In genomic region chr17:5000871-5001270, GRCm38 (mm10) we compare ENCODE assay signal across 9 mouse cellular contexts. TPM values are rescaled to one million over a fixed set of nuclear protein-coding genes. Genes with fewer than 3 reads are reported as not detected.
DNase-seq lines count a peak whose midpoint lies in the region; ATAC-seq and TF ChIP-seq lines count a peak whose summit lies in the region.
"Had no signal": no experiment of that assay in that cellular context is flagged by ENCODE, and none has a peak within 500 bp of the region (broad histone marks: within the 10 kb centered on the region; RNA-seq: fewer than 3 reads in every experiment).

No protein-coding gene starts in this region.

- no peak for ATAC-seq in lung, embryonic 14.5 days (ENCODE audit: insufficient read depth)
- no peak for ATAC-seq in forebrain, embryonic 14.5 days
- peak; percentile 57; the same call in 1 of the 2 replicates for ATAC-seq in limb, embryonic 11.5 days (ENCODE audit: insufficient number of reproducible peaks, low FRiP score, low TSS enrichment, low read depth)
- no peak for ATAC-seq in stomach, postnatal 0 days (ENCODE audit: low FRiP score, low TSS enrichment)

- H3K4me2 ChIP-seq in lung, embryonic 14.5 days, result peak overlapping the region; percentile 18; the same call in 1 of the 2 replicates
- H3K4me2 ChIP-seq in forebrain, embryonic 14.5 days (ENCODE audit: low read length), result peak overlapping the region; percentile 33
- peak overlapping the region; percentile 31 for H3K4me2 ChIP-seq in limb, embryonic 11.5 days (ENCODE audit: low read depth, severe bottlenecking)
- H3K4me2 ChIP-seq in stomach, postnatal 0 days (replicated peaks; ENCODE audit: low read depth), result peak overlapping the region; percentile 17; the same call in 1 of the 2 replicates

- peaks cover 42% of the 10 kb centered on the region for H3K4me1 ChIP-seq in lung, embryonic 14.5 days (ENCODE audit: insufficient read depth)
- H3K4me1 ChIP-seq in forebrain, embryonic 14.5 days (ENCODE audit: control insufficient read depth, insufficient read depth, low read length), result peaks cover 55% of the 10 kb centered on the region
- peaks cover 45% of the 10 kb centered on the region for H3K4me1 ChIP-seq in limb, embryonic 11.5 days (ENCODE audit: control insufficient read depth, insufficient read depth, low read length)
- peaks cover 22% of the 10 kb centered on the region for H3K4me1 ChIP-seq in stomach, postnatal 0 days (replicated peaks; ENCODE audit: control insufficient read depth, insufficient read depth)

- H3K9ac ChIP-seq in lung, embryonic 14.5 days, result 0 out of 2 replicates have a peak overlapping the region, but pooled peaks have one; percentile 4
- peak overlapping the region; percentile 21; the same call in 1 of the 2 replicates for H3K9ac ChIP-seq in forebrain, embryonic 14.5 days (ENCODE audit: low read length)
- H3K9ac ChIP-seq in limb, embryonic 11.5 days (ENCODE audit: low read length), result no peak overlapping the region
- H3K9ac ChIP-seq in stomach, postnatal 0 days (ENCODE audit: low read length), result no peak overlapping the region

- H3K9me3 ChIP-seq in lung, embryonic 14.5 days (ENCODE audit: low read depth, low read length), result no peaks in the 10 kb centered on the region
- no peaks in the 10 kb centered on the region for H3K9me3 ChIP-seq in forebrain, embryonic 14.5 days (replicated peaks; ENCODE audit: control insufficient read depth, low read length)
- no peaks in the 10 kb centered on the region for H3K9me3 ChIP-seq in limb, embryonic 11.5 days (ENCODE audit: control insufficient read depth, low read length)
- no peaks in the 10 kb centered on the region for H3K9me3 ChIP-seq in stomach, postnatal 0 days (ENCODE audit: control insufficient read depth, low read length)

- no peak overlapping the region for H3K27ac ChIP-seq in lung, embryonic 14.5 days (ENCODE audit: low read depth)
- H3K27ac ChIP-seq in forebrain, embryonic 14.5 days (ENCODE audit: low read depth, low read length), result no peak overlapping the region
- H3K27ac ChIP-seq in limb, embryonic 11.5 days (replicated peaks; ENCODE audit: low read depth, low read length), result no peak overlapping the region
- no peak overlapping the region for H3K27ac ChIP-seq in stomach, postnatal 0 days (replicated peaks)

- 58% methylated on average over 7 of the region's 7 CpGs for WGBS in lung, embryonic 14.5 days
- 18% methylated on average over 7 of the region's 7 CpGs for WGBS in forebrain, embryonic 14.5 days
- WGBS in limb, embryonic 11.5 days, result 49% methylated on average over 7 of the region's 7 CpGs
- 47% methylated on average over 7 of the region's 7 CpGs for WGBS in stomach, postnatal 0 days

- no peaks in the 10 kb centered on the region for H3K27me3 ChIP-seq in lung, embryonic 14.5 days (ENCODE audit: insufficient read depth, low read length)
- no peaks in the 10 kb centered on the region for H3K27me3 ChIP-seq in forebrain, embryonic 14.5 days (replicated peaks; ENCODE audit: control insufficient read depth, insufficient read depth, low read length)
- H3K27me3 ChIP-seq in limb, embryonic 11.5 days (ENCODE audit: control insufficient read depth, insufficient read depth, low read length), result no peaks in the 10 kb centered on the region
- no peaks in the 10 kb centered on the region for H3K27me3 ChIP-seq in stomach, postnatal 0 days (ENCODE audit: control insufficient read depth, insufficient read depth, low read length)

- no peak for DNase-seq in lung, embryonic 14.5 days
- no peak for DNase-seq in lung, postnatal 4 days
- DNase-seq in forebrain, embryonic 14.5 days (ENCODE audit: low spot score), result peak; percentile 46
- DNase-seq in limb, embryonic 11.5 days (ENCODE audit: low spot score), result peak; percentile 57
- no peak for DNase-seq in stomach, postnatal 0 days (ENCODE audit: low spot score)
- DNase-seq in liver, result no peak
- no peak for DNase-seq in right cerebral cortex, postnatal 36 days (ENCODE audit: low spot score in 2 of 2)
- DNase-seq: right cerebral cortex, postnatal 25 days had no signal

- TF ChIP-seq CTCF in lung, embryonic 14.5 days (IDR thresholded peaks at IDR 0.05; ENCODE audit: low read depth), result no peak
- TF ChIP-seq CTCF in stomach, postnatal 0 days (IDR thresholded peaks at IDR 0.05; ENCODE audit: low read depth), result no peak

- H3K36me3 ChIP-seq in lung, embryonic 14.5 days (ENCODE audit: insufficient read depth), result no peaks in the 10 kb centered on the region
- no peaks in the 10 kb centered on the region for H3K36me3 ChIP-seq in forebrain, embryonic 14.5 days (ENCODE audit: control insufficient read depth, insufficient read depth, low read length)
- no peaks in the 10 kb centered on the region for H3K36me3 ChIP-seq in limb, embryonic 11.5 days (ENCODE audit: control insufficient read depth, insufficient read depth, low read length)
- H3K36me3 ChIP-seq in stomach, postnatal 0 days (ENCODE audit: control insufficient read depth, insufficient read depth, low read length), result no peaks in the 10 kb centered on the region

- TF ChIP-seq EP300 in stomach, postnatal 0 days (optimal IDR thresholded peaks at IDR 0.05), result no peak

- no peak overlapping the region for H3K4me3 ChIP-seq in lung, embryonic 14.5 days (ENCODE audit: low read depth, low read length)
- H3K4me3 ChIP-seq in forebrain, embryonic 14.5 days (ENCODE audit: low read depth, low read length), result 0 out of 2 replicates have a peak overlapping the region, but pooled peaks have one; percentile 6
- H3K4me3 ChIP-seq in limb, embryonic 11.5 days (ENCODE audit: low read depth, low read length), result no peak overlapping the region
- no peak overlapping the region for H3K4me3 ChIP-seq in stomach, postnatal 0 days (ENCODE audit: low read depth, low read length)
- H3K4me3 ChIP-seq: erythroblast, embryonic 14.5 days had no signal

RNA-seq across cellular contexts. Expression of gene Arid1b, which starts 6.7 kb away (rescaled TPM):
- 17.3 and 17.4 TPM in 2 replicates for polyA plus RNA-seq in lung, embryonic 14.5 days (2014; fragmentation: Nextera tagmentation; extraction: Ambion mirVana)
- polyA plus RNA-seq in forebrain, embryonic 14.5 days (2014; fragmentation: Nextera tagmentation; extraction: Ambion mirVana), result 11.1 and 14.7 TPM in 2 replicates
- 14.8 and 18.5 TPM in 2 replicates for polyA plus RNA-seq in limb, embryonic 11.5 days (2014; fragmentation: Nextera tagmentation; extraction: Ambion mirVana)
- 5.6 and 5.9 TPM in 2 replicates for polyA plus RNA-seq in stomach, postnatal 0 days (2015; fragmentation: Nextera tagmentation; extraction: Ambion mirVana)

Comparison
In these comparisons a context has a peak if more than half of its experiments do, and no peak if none do; other contexts are left out.
1. DNase-seq: peak in forebrain, embryonic 14.5 days (single experiment) and limb, embryonic 11.5 days (single experiment); none in lung, embryonic 14.5 days (single experiment), lung, postnatal 4 days (0 of 2), stomach, postnatal 0 days (single experiment), liver (single experiment) and right cerebral cortex, postnatal 36 days (0 of 2).
2. H3K9ac ChIP-seq: peak in lung, embryonic 14.5 days (single experiment) and forebrain, embryonic 14.5 days (single experiment); none in limb, embryonic 11.5 days (single experiment) and stomach, postnatal 0 days (single experiment).
3. Peak in every context shown above with its lines, with median percentiles within 50 percentile points of each other: H3K4me2 ChIP-seq.